Mouse (Mus musculus) spleen, adult 2 months (tissue): ENCODE measurements at regions not wholly inside any gene's neighbourhood (a gene's known extent, or its start where the extent isn't known, plus 50 kb on each side); places are given as distances from the start of the nearest gene placed in this dataset.

Source experiments
- DNase-seq, 2 experiments: peaks; one replicate each; pipeline versions ENCODE4 v3.0.0 to v3.0.0-alpha.2; 2012 to 2021; ENCODE audit warnings: low spot score in 2 of 2, low read depth in 1 of 2
- H3K27ac ChIP-seq: fragments of 200-500 bp; 2 replicates; pipeline ENCODE4 v1.5.1; 2012; ENCODE audit warnings: low read length, inconsistent platforms; ENCODE audit not compliant: insufficient read depth
- H3K27me3 ChIP-seq: fragments of 200-500 bp; 2 replicates; pipeline ENCODE4 v1.6.1; 2012; ENCODE audit warnings: mild to moderate bottlenecking, moderate library complexity, low read length, inconsistent platforms; ENCODE audit not compliant: control insufficient read depth, insufficient read depth
- H3K36me3 ChIP-seq: fragments of 200-500 bp; 2 replicates; pipeline ENCODE4 v1.6.1; 2012; ENCODE audit warnings: mild to moderate bottlenecking, low read length, inconsistent platforms; ENCODE audit not compliant: control insufficient read depth, insufficient read depth
- H3K4me1 ChIP-seq: fragments of 200-500 bp; 2 replicates; pipeline ENCODE4 v1.6.1; 2011; ENCODE audit warnings: inconsistent platforms; ENCODE audit not compliant: control insufficient read depth, insufficient read depth, insufficient read length
- H3K4me3 ChIP-seq: fragments of 200-500 bp; 2 replicates; pipeline ENCODE4 v1.5.1; 2011; ENCODE audit warnings: mild to moderate bottlenecking, inconsistent platforms; ENCODE audit not compliant: insufficient read depth, insufficient read length; ENCODE audit errors: extremely low read depth
- CTCF ChIP-seq: fragments of 200-500 bp; IDR thresholded peaks from 2 replicates; pipeline ENCODE4 v1.5.1; 2011; ENCODE audit warnings: mild to moderate bottlenecking, inconsistent platforms; ENCODE audit not compliant: insufficient read depth, insufficient read length, insufficient replicate concordance; ENCODE audit errors: extremely low read depth
- POLR2A ChIP-seq: fragments of 200-500 bp; IDR thresholded peaks from 2 replicates; pipeline ENCODE4 v1.6.1; 2011; ENCODE audit warnings: low read depth, low read length, inconsistent platforms
- WGBS: fragments of 180-500 bp; shearing (Covaris S2); methylation state at CpG from one replicate; pipeline ENCODE4 v1.1.7; 2018; 5-methylcytosine and 5-hydroxymethylcytosine counted together

DNA sequence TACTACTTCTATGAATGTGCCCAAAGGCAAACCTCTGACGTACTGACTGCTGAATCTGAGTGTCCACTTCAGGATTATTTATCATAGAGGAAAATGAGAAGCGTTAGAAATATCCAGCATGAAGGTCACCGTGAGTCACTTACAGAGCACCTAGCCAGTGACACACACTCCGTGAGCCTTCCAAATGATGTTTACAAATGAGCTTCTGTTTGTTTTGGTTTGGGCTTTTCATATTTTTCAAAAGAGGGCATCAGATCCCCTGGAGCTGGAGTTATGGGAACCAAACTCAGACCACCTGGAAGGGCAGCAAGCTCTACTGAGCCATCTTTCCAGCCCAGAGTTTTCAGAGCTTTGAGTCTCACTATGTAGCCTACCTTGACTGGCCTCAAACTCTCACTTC lies 57.8 kb upstream of the Pias1 start:
- no peaks in the 10 kb centered on the region for H3K4me1 ChIP-seq
- no peak overlapping the region for H3K4me3 ChIP-seq
- no peaks in the 10 kb centered on the region for H3K36me3 ChIP-seq
- DNase-seq = no peak
- H3K27ac ChIP-seq = no peak overlapping the region
- TF ChIP-seq CTCF = no peak
- TF ChIP-seq POLR2A = no peak
- no peaks in the 10 kb centered on the region for H3K27me3 ChIP-seq
- 89% methylated on average over 4 of the region's 4 CpGs for WGBS

DNA sequence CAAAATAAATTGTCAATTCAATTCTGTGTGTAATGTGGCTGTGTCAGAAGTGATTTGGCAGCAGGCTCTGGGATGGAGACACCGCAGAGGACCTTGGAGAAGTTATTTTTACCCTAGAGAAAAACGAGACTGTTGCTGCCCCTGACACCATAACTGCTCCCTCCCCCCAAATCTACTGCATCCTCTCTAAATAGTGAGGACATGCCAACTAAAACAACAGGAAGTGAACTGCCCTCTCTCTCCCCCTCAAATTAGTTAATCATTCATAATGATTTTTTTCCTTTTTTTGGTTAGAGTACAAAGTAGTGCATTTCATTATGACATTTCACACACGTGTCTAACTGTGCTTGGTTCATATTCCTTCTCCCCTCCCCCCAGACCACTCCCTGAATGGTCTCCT lies 55.6 kb upstream of the Pias1 start:
- no peaks in the 10 kb centered on the region for H3K27me3 ChIP-seq
- H3K27ac ChIP-seq = no peak overlapping the region
- H3K4me3 ChIP-seq = no peak overlapping the region
- WGBS = 36% methylated on average over 3 of the region's 3 CpGs
- no peaks in the 10 kb centered on the region for H3K4me1 ChIP-seq
- no peaks in the 10 kb centered on the region for H3K36me3 ChIP-seq
- DNase-seq = no peak
- no peak for TF ChIP-seq POLR2A
- no peak for TF ChIP-seq CTCF

DNA sequence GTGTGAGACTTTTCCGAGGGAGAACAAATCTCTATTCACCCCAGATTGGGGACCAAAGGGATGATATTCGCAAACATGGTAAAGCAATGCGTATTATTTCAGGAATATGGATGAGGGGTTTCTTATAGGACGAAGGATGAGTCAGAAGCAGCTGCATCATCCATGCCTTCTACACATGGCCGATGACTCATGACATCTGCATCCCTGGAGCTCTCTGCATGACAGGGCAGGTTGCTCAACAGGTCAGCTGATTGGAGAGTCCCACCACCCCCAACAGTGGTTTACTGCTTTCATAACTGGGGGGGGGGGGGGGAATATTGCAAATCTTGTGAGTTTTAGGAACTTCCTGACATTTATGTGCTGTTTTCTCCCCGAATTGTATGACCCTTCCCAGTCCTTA lies 50.3 kb upstream of the Pias1 start:
- TF ChIP-seq POLR2A (no peak), CTCF (no peak)
- WGBS = 86% methylated on average over 6 of the region's 6 CpGs
- H3K4me3 ChIP-seq = no peak overlapping the region
- no peak for DNase-seq
- no peaks in the 10 kb centered on the region for H3K4me1 ChIP-seq
- H3K27ac ChIP-seq = no peak overlapping the region
- H3K27me3 ChIP-seq = no peaks in the 10 kb centered on the region
- no peaks in the 10 kb centered on the region for H3K36me3 ChIP-seq
